Mouse (Mus musculus): ENCODE data around the gene Ccn6. TPM values are rescaled to one million over a fixed set of nuclear protein-coding genes. Genes with fewer than 3 reads are reported as not detected.
"Not testable (repeated sequence)": the region's sequence is repeated elsewhere in the genome, so short reads cannot be mapped to it uniquely, and the experiment has no call there.

The Ccn6 gene
- 0.20 and 0.36 TPM in 2 replicates for polyA plus RNA-seq (2016; fragmentation: Nextera tagmentation; extraction: Ambion mirVana)

- 0 out of 2 replicates have a peak, but pooled peaks cover 5% of the 10 kb centered on the region for H3K27me3 ChIP-seq (ENCODE audit: insufficient read depth, poor library complexity, severe bottlenecking)
- no peak within 1 kb of the TSS for H3K4me3 ChIP-seq
- peaks cover 6% of the 10 kb centered on the region; the same call in 1 of the 2 replicates for H3K4me1 ChIP-seq
- no peaks in the 10 kb centered on the region for H3K36me3 ChIP-seq
- no peak for DNase-seq (ENCODE audit: low spot score)
- 86% methylated on average over 10 of the region's 10 CpGs for WGBS
- no peaks in the 10 kb centered on the region for H3K9me3 ChIP-seq
- H3K27ac ChIP-seq, result no peak within 1 kb of the TSS
Measured at GRCm38 (mm10) chr10:39163694-39164093, at the start of gene Ccn6. Ccn6 (minus strand) TSS chr10:39163794.

GRCm38 (mm10) chr10:39210031-39210430 lies 46.4 kb upstream of the Ccn6 start:
- Histone ChIP-seq H3K27ac (no peak overlapping the region), H3K4me1 (no peaks in the 10 kb centered on the region)
- no peak for DNase-seq (ENCODE audit: low spot score)

GRCm38 (mm10) chr10:39209161-39210025 lies 45.8 kb upstream of the Ccn6 start:
- Histone ChIP-seq H3K27me3 (ENCODE audit: insufficient read depth, poor library complexity, severe bottlenecking) (no peaks in the 10 kb centered on the region), H3K9me3 (no peaks in the 10 kb centered on the region), H3K4me1 (no peaks in the 10 kb centered on the region), H3K4me3 (no peak overlapping the region), H3K27ac (no peak overlapping the region), H3K36me3 (no peaks in the 10 kb centered on the region)
- WGBS, result 73% methylated on average over 10 of the region's 10 CpGs
- no peak for DNase-seq (ENCODE audit: low spot score)

More at GRCm38 (mm10) chr10:39210031-39210430, 46.4 kb upstream of the Ccn6 start:
- Histone ChIP-seq H3K9me3 (no peaks in the 10 kb centered on the region), H3K36me3 (no peaks in the 10 kb centered on the region), H3K4me3 (no peak overlapping the region), H3K27me3 (ENCODE audit: insufficient read depth, poor library complexity, severe bottlenecking) (no peaks in the 10 kb centered on the region)

GRCm38 (mm10) chr10:39208712-39209111 lies 45.1 kb upstream of the Ccn6 start:
- DNase-seq (ENCODE audit: low spot score), result no peak
- H3K27ac ChIP-seq, result no peak overlapping the region
- H3K27me3 ChIP-seq (ENCODE audit: insufficient read depth, poor library complexity, severe bottlenecking), result no peaks in the 10 kb centered on the region
- H3K9me3 ChIP-seq, result no peaks in the 10 kb centered on the region
- no peaks in the 10 kb centered on the region for H3K36me3 ChIP-seq
- no peaks in the 10 kb centered on the region for H3K4me1 ChIP-seq
- 75% methylated on average over 4 of the region's 4 CpGs for WGBS
- H3K4me3 ChIP-seq, result no peak overlapping the region

- Histone ChIP-seq H3K4me1 (no peaks in the 10 kb centered on the region), H3K36me3 (no peaks in the 10 kb centered on the region), H3K27ac (no peak overlapping the region), H3K4me3 (no peak overlapping the region), H3K27me3 (ENCODE audit: insufficient read depth, poor library complexity, severe bottlenecking) (no peaks in the 10 kb centered on the region), H3K9me3 (no peaks in the 10 kb centered on the region)
- WGBS, result 67% methylated on average over 3 of the region's 3 CpGs
- no peak for DNase-seq (ENCODE audit: low spot score)
Measured at GRCm38 (mm10) chr10:39207310-39207855, 43.8 kb upstream of the Ccn6 start.

- Histone ChIP-seq H3K27ac (no peak overlapping the region), H3K36me3 (no peaks in the 10 kb centered on the region), H3K27me3 (ENCODE audit: insufficient read depth, poor library complexity, severe bottlenecking) (no peaks in the 10 kb centered on the region), H3K4me3 (no peak overlapping the region), H3K4me1 (no peaks in the 10 kb centered on the region), H3K9me3 (no peaks in the 10 kb centered on the region)
- 42% methylated on average over 4 of the region's 4 CpGs for WGBS
- DNase-seq (ENCODE audit: low spot score), result no peak
Measured at GRCm38 (mm10) chr10:39202490-39202889, 38.9 kb upstream of the Ccn6 start.

GRCm38 (mm10) chr10:39198216-39198615 lies 34.6 kb upstream of the Ccn6 start:
- 89% methylated on average over 11 of the region's 11 CpGs for WGBS
- not testable (repeated sequence) for H3K4me1 ChIP-seq; H3K9me3 ChIP-seq; DNase-seq (ENCODE audit: low spot score); H3K27me3 ChIP-seq (ENCODE audit: insufficient read depth, poor library complexity, severe bottlenecking); H3K4me3 ChIP-seq; H3K36me3 ChIP-seq; H3K27ac ChIP-seq

- WGBS, result 87% methylated on average over 3 of the region's 3 CpGs
- H3K4me1 ChIP-seq, result no peaks in the 10 kb centered on the region
- DNase-seq (ENCODE audit: low spot score), result no peak
- H3K27me3 ChIP-seq (ENCODE audit: insufficient read depth, poor library complexity, severe bottlenecking), result no peaks in the 10 kb centered on the region
- H3K4me3 ChIP-seq, result no peak overlapping the region
- H3K36me3 ChIP-seq, result no peaks in the 10 kb centered on the region
- H3K9me3 ChIP-seq, result no peaks in the 10 kb centered on the region
- H3K27ac ChIP-seq, result no peak overlapping the region
Measured at GRCm38 (mm10) chr10:39192673-39193072, 29.1 kb upstream of the Ccn6 start.

- Histone ChIP-seq H3K36me3 (no peaks in the 10 kb centered on the region), H3K9me3 (no peaks in the 10 kb centered on the region), H3K27me3 (ENCODE audit: insufficient read depth, poor library complexity, severe bottlenecking) (no peaks in the 10 kb centered on the region), H3K27ac (no peak overlapping the region), H3K4me3 (no peak overlapping the region), H3K4me1 (no peaks in the 10 kb centered on the region)
- 86% methylated on average over 4 of the region's 4 CpGs for WGBS
- no peak for DNase-seq (ENCODE audit: low spot score)
Measured at GRCm38 (mm10) chr10:39185545-39185906, 21.9 kb upstream of the Ccn6 start.

- DNase-seq (ENCODE audit: low spot score), result no peak
- no peak overlapping the region for H3K27ac ChIP-seq
- no peaks in the 10 kb centered on the region for H3K4me1 ChIP-seq
- H3K36me3 ChIP-seq, result no peaks in the 10 kb centered on the region
- H3K27me3 ChIP-seq (ENCODE audit: insufficient read depth, poor library complexity, severe bottlenecking), result no peaks in the 10 kb centered on the region
- no peaks in the 10 kb centered on the region for H3K9me3 ChIP-seq
- H3K4me3 ChIP-seq, result no peak overlapping the region
- 83% methylated on average over 8 of the region's 8 CpGs for WGBS
Measured at GRCm38 (mm10) chr10:39184864-39185544, 21.4 kb upstream of the Ccn6 start.

- Histone ChIP-seq H3K36me3 (no peaks in the 10 kb centered on the region), H3K4me1 (peaks cover 10% of the 10 kb centered on the region), H3K27me3 (ENCODE audit: insufficient read depth, poor library complexity, severe bottlenecking) (no peaks in the 10 kb centered on the region), H3K4me3 (no peak overlapping the region), H3K9me3 (no peaks in the 10 kb centered on the region), H3K27ac (no peak overlapping the region)
- WGBS, result 61% methylated on average over 5 of the region's 5 CpGs
- DNase-seq (ENCODE audit: low spot score), result no peak
Measured at GRCm38 (mm10) chr10:39176981-39177380, 13.4 kb upstream of the Ccn6 start.

- peak overlapping the region; percentile 32; the same call in 1 of the 2 replicates for H3K4me3 ChIP-seq
- no peak for DNase-seq (ENCODE audit: low spot score)
- 53% methylated on average over 13 of the region's 13 CpGs for WGBS
Measured at GRCm38 (mm10) chr10:39173077-39173476, 9.5 kb upstream of the Ccn6 start.

GRCm38 (mm10) chr10:39172540-39172931 lies 8.9 kb upstream of the Ccn6 start:
- no peak for DNase-seq (ENCODE audit: low spot score)
- WGBS, result 61% methylated on average over 6 of the region's 6 CpGs
- Histone ChIP-seq H3K36me3 (no peaks in the 10 kb centered on the region), H3K27ac (peak overlapping the region; percentile 64; the same call in 1 of the 2 replicates), H3K4me1 (peaks cover 14% of the 10 kb centered on the region), H3K27me3 (ENCODE audit: insufficient read depth, poor library complexity, severe bottlenecking) (0 out of 2 replicates have a peak, but pooled peaks cover 2% of the 10 kb centered on the region), H3K4me3 (0 out of 2 replicates have a peak overlapping the region, but pooled peaks have one; percentile 32), H3K9me3 (no peaks in the 10 kb centered on the region)

More at GRCm38 (mm10) chr10:39173077-39173476, 9.5 kb upstream of the Ccn6 start:
- Histone ChIP-seq H3K27me3 (ENCODE audit: insufficient read depth, poor library complexity, severe bottlenecking) (no peaks in the 10 kb centered on the region), H3K36me3 (no peaks in the 10 kb centered on the region), H3K4me1 (peaks cover 14% of the 10 kb centered on the region), H3K9me3 (no peaks in the 10 kb centered on the region), H3K27ac (peak overlapping the region; percentile 64; the same call in 1 of the 2 replicates)

All from heart, embryonic 10.5 days (tissue).